Mouse (Mus musculus) neural tube, embryonic 14.5 days (tissue): ENCODE results near the gene Nppa. TPM values are rescaled to one million over a fixed set of nuclear protein-coding genes. Genes with fewer than 3 reads are reported as not detected.

Experiments
- ATAC-seq: fragments of 200-750 bp; cut with Nextera tagmentation; 2 replicates; pipeline ENCODE4 v1.8.0; 2017; ENCODE audit warnings: low read depth, mild to moderate bottlenecking, moderate TSS enrichment, moderate library complexity
- H3K27ac ChIP-seq: fragments of 300-500 bp; sonication (generic); 2 replicates; pipeline ENCODE4 v1.5.1; 2014; ENCODE audit warnings: low read depth, mild to moderate bottlenecking, control low read depth, low read length, moderate library complexity, mixed read lengths
- H3K27me3 ChIP-seq: fragments of 300-500 bp; sonication (generic); 2 replicates; pipeline ENCODE4 v1.6.1; 2014; ENCODE audit warnings: low read length; ENCODE audit not compliant: control insufficient read depth, insufficient read depth
- H3K36me3 ChIP-seq: fragments of 300-500 bp; sonication (generic); 2 replicates; pipeline ENCODE4 v1.6.1; 2014; ENCODE audit warnings: low read length, mixed read lengths; ENCODE audit not compliant: control insufficient read depth, insufficient read depth
- H3K4me1 ChIP-seq: fragments of 300-500 bp; sonication (generic); 2 replicates; pipeline ENCODE4 v1.6.1; 2014; ENCODE audit warnings: low read length; ENCODE audit not compliant: control insufficient read depth, insufficient read depth
- H3K4me2 ChIP-seq: fragments of 300-500 bp; sonication (generic); 2 replicates; pipeline ENCODE4 v1.6.1; 2014; ENCODE audit warnings: mild to moderate bottlenecking, low read depth, low read length, control low read depth
- H3K4me3 ChIP-seq: fragments of 300-500 bp; sonication (generic); 2 replicates; pipeline ENCODE4 v1.5.1; 2014; ENCODE audit warnings: low read depth, low read length, control low read depth, mixed read lengths
- H3K9ac ChIP-seq: fragments of 300-500 bp; sonication (generic); replicated peaks from 2 replicates; pipeline ENCODE4 v1.6.1; 2014; ENCODE audit warnings: low read depth, mild to moderate bottlenecking, control low read depth, low read length, mixed read lengths
- H3K9me3 ChIP-seq: fragments of 300-500 bp; sonication (generic); 2 replicates; pipeline ENCODE4 v1.6.1; 2016; ENCODE audit warnings: low read length; ENCODE audit not compliant: control insufficient read depth
- WGBS: fragments of 180-500 bp; shearing (Covaris S2); extraction: QIAGEN DNeasy Blood & Tissue Kit; methylation state at CpG from one replicate; pipeline ENCODE4 v1.1.7; 2014; 5-methylcytosine and 5-hydroxymethylcytosine counted together
- polyA plus RNA-seq: library from polyadenylated mRNA; unstranded; fragments of >200 nt; fragmentation: Nextera tagmentation; extraction: Ambion mirVana; gene quantifications from 2 replicates; pipeline ENCODE4 v1.2.1, GENCODE M21; 2014

Nppa gene
- polyA plus RNA-seq, 1 experiment from 2014 or later, result 2.4 TPM

- no peaks in the 10 kb centered on the region for H3K27me3 ChIP-seq
- H3K4me1 ChIP-seq, result no peaks in the 10 kb centered on the region; the same call in 1 of the 2 replicates
- no peak overlapping the region for H3K27ac ChIP-seq
- WGBS, result 95% methylated on average over 3 of the region's 3 CpGs
- no peak overlapping the region for H3K4me3 ChIP-seq
- no peak for ATAC-seq
- no peak overlapping the region for H3K9ac ChIP-seq
- H3K9me3 ChIP-seq, result no peaks in the 10 kb centered on the region
- peaks cover 76% of the 10 kb centered on the region for H3K36me3 ChIP-seq
- H3K4me2 ChIP-seq, result no peak overlapping the region
Measured at GRCm38 (mm10) chr4:148024003-148024402, 23.5 kb downstream of the Nppa start.

GRCm38 (mm10) chr4:148029297-148029696 lies 28.8 kb downstream of the Nppa start:
- H3K4me2 ChIP-seq, result no peak overlapping the region
- H3K9me3 ChIP-seq, result no peaks in the 10 kb centered on the region
- WGBS, result 93% methylated on average over 7 of the region's 7 CpGs
- H3K9ac ChIP-seq, result no peak overlapping the region
- no peak for ATAC-seq
- H3K4me3 ChIP-seq, result no peak overlapping the region
- H3K27me3 ChIP-seq, result no peaks in the 10 kb centered on the region
- no peaks in the 10 kb centered on the region for H3K4me1 ChIP-seq
- H3K27ac ChIP-seq, result no peak overlapping the region
- peaks cover 42% of the 10 kb centered on the region for H3K36me3 ChIP-seq

- Histone ChIP-seq H3K4me3 (no peak overlapping the region), H3K36me3 (peaks cover 36% of the 10 kb centered on the region), H3K27ac (no peak overlapping the region), H3K4me1 (no peaks in the 10 kb centered on the region), H3K9ac (no peak overlapping the region), H3K27me3 (no peaks in the 10 kb centered on the region), H3K9me3 (no peaks in the 10 kb centered on the region), H3K4me2 (no peak overlapping the region)
- ATAC-seq, result no peak
- WGBS, result 82% methylated on average over 5 of the region's 5 CpGs
Measured at GRCm38 (mm10) chr4:148030506-148030905, 30.0 kb downstream of the Nppa start.

GRCm38 (mm10) chr4:148033858-148034410 lies 33.4 kb downstream of the Nppa start:
- Histone ChIP-seq H3K9me3 (no peaks in the 10 kb centered on the region), H3K4me3 (no peak overlapping the region), H3K27me3 (no peaks in the 10 kb centered on the region), H3K4me1 (peaks cover 5% of the 10 kb centered on the region), H3K9ac (no peak overlapping the region), H3K27ac (no peak overlapping the region), H3K36me3 (peaks cover 15% of the 10 kb centered on the region; the same call in 1 of the 2 replicates), H3K4me2 (no peak overlapping the region)
- no peak for ATAC-seq
- WGBS, result 63% methylated on average over 7 of the region's 7 CpGs

- Histone ChIP-seq H3K4me2 (no peak overlapping the region), H3K27ac (no peak overlapping the region), H3K36me3 (peaks cover 9% of the 10 kb centered on the region; the same call in 1 of the 2 replicates), H3K4me1 (peaks cover 15% of the 10 kb centered on the region), H3K27me3 (no peaks in the 10 kb centered on the region), H3K4me3 (no peak overlapping the region), H3K9ac (no peak overlapping the region), H3K9me3 (no peaks in the 10 kb centered on the region)
- 92% methylated on average over 3 of the region's 3 CpGs for WGBS
- no peak for ATAC-seq
Measured at GRCm38 (mm10) chr4:148035440-148035839, 34.9 kb downstream of the Nppa start.

GRCm38 (mm10) chr4:148038079-148038599 lies 37.6 kb downstream of the Nppa start:
- H3K4me1 ChIP-seq, result peaks cover 28% of the 10 kb centered on the region
- peak overlapping the region; percentile 51 for H3K4me2 ChIP-seq
- H3K9ac ChIP-seq, result peak overlapping the region; percentile 80
- ATAC-seq, result no peak
- peak overlapping the region; percentile 91 for H3K27ac ChIP-seq
- 6% methylated on average over 26 of the region's 26 CpGs for WGBS
- no peaks in the 10 kb centered on the region for H3K27me3 ChIP-seq
- peak overlapping the region; percentile 86 for H3K4me3 ChIP-seq
- H3K36me3 ChIP-seq, result 0 out of 2 replicates have a peak, but pooled peaks cover 4% of the 10 kb centered on the region
- no peaks in the 10 kb centered on the region for H3K9me3 ChIP-seq

- Histone ChIP-seq H3K4me2 (peak within 1 kb of the TSS; percentile 68), H3K9ac (peak within 1 kb of the TSS; percentile 80), H3K9me3 (no peaks in the 10 kb centered on the region), H3K4me3 (peak within 1 kb of the TSS; percentile 86), H3K4me1 (peaks cover 28% of the 10 kb centered on the region), H3K27ac (peak within 1 kb of the TSS; percentile 91), H3K36me3 (0 out of 2 replicates have a peak, but pooled peaks cover 4% of the 10 kb centered on the region), H3K27me3 (no peaks in the 10 kb centered on the region)
- WGBS, result under 1% methylated on average over 48 of the region's 54 CpGs
- peak; percentile 93 for ATAC-seq
Measured at GRCm38 (mm10) chr4:148038600-148039253, 38.2 kb downstream of the Nppa start, which contains the start of the genes Clcn6 and Mthfr. Gene Clcn6 (minus strand): TSS chr4:148038821. Gene Mthfr (plus strand): TSS chr4:148039077.

- Histone ChIP-seq H3K4me3 (peak overlapping the region; percentile 86), H3K27ac (peak overlapping the region; percentile 79), H3K9me3 (no peaks in the 10 kb centered on the region), H3K4me2 (peak overlapping the region; percentile 68), H3K9ac (peak overlapping the region; percentile 60), H3K4me1 (peaks cover 28% of the 10 kb centered on the region), H3K36me3 (peaks cover 4% of the 10 kb centered on the region; the same call in 1 of the 2 replicates), H3K27me3 (no peaks in the 10 kb centered on the region)
- 19% methylated on average over 19 of the region's 19 CpGs for WGBS
- no peak for ATAC-seq
Measured at GRCm38 (mm10) chr4:148039254-148040028, 38.9 kb downstream of the Nppa start.
